Mouse (Mus musculus): ENCODE data around the gene Smdt1. TPM values are rescaled to one million over a fixed set of nuclear protein-coding genes. Genes with fewer than 3 reads are reported as not detected.
"Not testable (repeated sequence)": the region's sequence is repeated elsewhere in the genome, so short reads cannot be mapped to it uniquely, and the experiment has no call there.

The Smdt1 gene
- total RNA-seq, 2 experiments from 2014 or later: 40.8 to 115 TPM

DNA sequence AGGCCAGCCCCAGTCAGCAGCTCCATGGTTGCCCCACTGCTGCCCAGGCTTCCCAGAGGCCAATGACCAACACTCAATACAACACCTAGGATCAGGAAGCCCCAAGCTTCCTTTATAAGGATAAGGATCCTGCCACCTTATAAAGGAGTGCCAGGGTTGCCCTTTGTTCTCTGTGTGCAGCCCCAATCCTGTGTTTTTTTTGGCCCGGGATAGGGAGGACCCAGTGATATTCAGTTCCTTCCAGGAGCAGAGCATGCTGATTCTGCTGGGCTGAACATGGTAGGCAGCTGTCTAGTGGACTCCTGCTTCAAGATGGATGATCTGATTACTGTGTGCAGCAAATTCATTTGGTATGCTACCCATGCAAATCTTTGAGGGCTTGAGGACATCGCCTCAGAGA is 55.2 kb downstream of the Smdt1 start, which contains the start of gene Cyp2d11:
TSS of gene Cyp2d11 (minus strand) at position 101 of the 400 bp plus-strand sequence.
- ATAC-seq (replicated peaks; ENCODE audit: low FRiP score, low TSS enrichment, poor library complexity, severe bottlenecking): not testable (repeated sequence)

DNA sequence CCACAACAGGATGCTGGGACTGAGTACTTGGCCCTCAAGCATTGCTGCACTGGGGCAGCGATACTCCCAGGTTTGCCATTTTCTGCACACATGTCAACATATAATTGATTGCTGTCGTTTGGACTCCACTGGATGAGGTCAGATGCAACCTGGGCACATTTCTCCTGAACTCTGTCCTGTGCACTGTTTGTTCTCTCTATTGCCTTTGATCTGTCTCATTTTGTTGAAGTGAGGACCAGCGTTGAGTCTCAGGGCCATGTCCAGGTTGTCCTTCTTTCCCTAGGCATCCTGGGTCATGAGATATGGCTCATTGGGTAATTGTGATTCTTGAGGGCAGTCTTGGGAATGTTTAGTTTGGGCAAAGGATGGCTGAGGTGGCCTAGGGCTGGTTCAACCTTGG is 57.2 kb downstream of the Smdt1 start:
- ATAC-seq (replicated peaks; ENCODE audit: low FRiP score, low TSS enrichment, poor library complexity, severe bottlenecking): not testable (repeated sequence)

Other genes with a start within 250 kb of the Smdt1 start
- 14.3 and 17.4 TPM in 2 replicates for gene Ccdc134, start 211.0 kb upstream of the Smdt1 start, total RNA-seq (2014; fragmentation: Nextera tagmentation)
- gene Ccdc134, start 211.0 kb upstream of the Smdt1 start, total RNA-seq (2017): 11.8 and 17.4 TPM in 2 replicates
- 41.0 and 43.3 TPM in 2 replicates for gene Srebf2, start 191.8 kb upstream of the Smdt1 start, total RNA-seq (2014; fragmentation: Nextera tagmentation)
- 24.7 and 26.0 TPM in 2 replicates for gene Srebf2, start 191.8 kb upstream of the Smdt1 start, total RNA-seq (2017)
- gene Shisa8, start 126.1 kb upstream of the Smdt1 start, total RNA-seq (2014; fragmentation: Nextera tagmentation): not detected in 2 replicates
- gene Shisa8, start 126.1 kb upstream of the Smdt1 start, total RNA-seq (2017): not detected in 2 replicates
- 0.49 and 1.2 TPM in 2 replicates for gene Tnfrsf13c, start 114.6 kb upstream of the Smdt1 start, total RNA-seq (2014; fragmentation: Nextera tagmentation)
- 0.46 and 0.75 TPM in 2 replicates for gene Tnfrsf13c, start 114.6 kb upstream of the Smdt1 start, total RNA-seq (2017)
- gene Cenpm, start 94.2 kb upstream of the Smdt1 start, total RNA-seq (2014; fragmentation: Nextera tagmentation): 20.7 and 53.8 TPM in 2 replicates
- gene Cenpm, start 94.2 kb upstream of the Smdt1 start, total RNA-seq (2017): 19.0 and 23.2 TPM in 2 replicates
- gene 1500009C09Rik, start 86.6 kb upstream of the Smdt1 start, total RNA-seq (2014; fragmentation: Nextera tagmentation): not detected in 2 replicates
- gene 1500009C09Rik, start 86.6 kb upstream of the Smdt1 start, total RNA-seq (2017): not detected in 2 replicates
- gene Sept3, start 64.1 kb upstream of the Smdt1 start, total RNA-seq (2014; fragmentation: Nextera tagmentation): not detected in 2 replicates
- 0.27 and 1.4 TPM in 2 replicates for gene Sept3, start 64.1 kb upstream of the Smdt1 start, total RNA-seq (2017)
- gene Wbp2nl, start 40.0 kb upstream of the Smdt1 start, total RNA-seq (2014; fragmentation: Nextera tagmentation): 0.77 TPM in 1 of 2 replicates, not detected in the other
- gene Wbp2nl, start 40.0 kb upstream of the Smdt1 start, total RNA-seq (2017): not detected in 2 replicates
- gene Naga, start within 50 bp of the Smdt1 start, total RNA-seq (2014; fragmentation: Nextera tagmentation): 16.9 and 34.9 TPM in 2 replicates
- 17.9 and 24.4 TPM in 2 replicates for gene Naga, start within 50 bp of the Smdt1 start, total RNA-seq (2017)
- 26.4 and 26.9 TPM in 2 replicates for gene Pheta2, start within 50 bp of the Smdt1 start, total RNA-seq (2014; fragmentation: Nextera tagmentation)
- 21.3 and 24.9 TPM in 2 replicates for gene Pheta2, start within 50 bp of the Smdt1 start, total RNA-seq (2017)
- gene Ndufa6, start 15.4 kb downstream of the Smdt1 start, total RNA-seq (2014; fragmentation: Nextera tagmentation): 273 and 274 TPM in 2 replicates
- gene Ndufa6, start 15.4 kb downstream of the Smdt1 start, total RNA-seq (2017): 71.1 and 145 TPM in 2 replicates
- 4.8 TPM in 1 of 2 replicates, not detected in the other for gene Cyp2d22, start 41.3 kb downstream of the Smdt1 start, total RNA-seq (2014; fragmentation: Nextera tagmentation)
- 0.46 TPM in 1 of 2 replicates, not detected in the other for gene Cyp2d22, start 41.3 kb downstream of the Smdt1 start, total RNA-seq (2017)
- not detected in 2 replicates for gene Cyp2d11, start 55.1 kb downstream of the Smdt1 start, total RNA-seq (2014; fragmentation: Nextera tagmentation)
- gene Cyp2d11, start 55.1 kb downstream of the Smdt1 start, total RNA-seq (2017): not detected in 2 replicates
- not detected in 2 replicates for gene Cyp2d10, start 68.2 kb downstream of the Smdt1 start, total RNA-seq (2014; fragmentation: Nextera tagmentation)
- gene Cyp2d10, start 68.2 kb downstream of the Smdt1 start, total RNA-seq (2017): not detected in 2 replicates
- gene Cyp2d9, start 94.5 kb downstream of the Smdt1 start, total RNA-seq (2014; fragmentation: Nextera tagmentation): not detected in 2 replicates
- gene Cyp2d9, start 94.5 kb downstream of the Smdt1 start, total RNA-seq (2017): not detected in 2 replicates
- not detected in 2 replicates for gene Cyp2d12, start 216.1 kb downstream of the Smdt1 start, total RNA-seq (2014; fragmentation: Nextera tagmentation)
- gene Cyp2d12, start 216.1 kb downstream of the Smdt1 start, total RNA-seq (2017): not detected in 2 replicates

Data from megakaryocyte-erythroid progenitor cell, adult 5-6 weeks (primary cell).